Mouse (Mus musculus): ENCODE data around the gene Ffar2.
"Not testable (repeated sequence)": the region's sequence is repeated elsewhere in the genome, so short reads cannot be mapped to it uniquely, and the experiment has no call there.

- TF ChIP-seq POLR2A (IDR thresholded peaks at IDR 0.05; ENCODE audit: borderline replicate concordance, control insufficient read depth, low read depth, low read length); CTCF (IDR thresholded peaks at IDR 0.05; ENCODE audit: control insufficient read depth, insufficient read depth, low read length): not testable (repeated sequence)
These were observed 5.3 kb upstream of the Ffar2 start for GRCm38 (mm10) chr7:30828871-30829270.
